Mouse (Mus musculus): ENCODE data around the gene Gm2174.

Gm2174 gene

DNA sequence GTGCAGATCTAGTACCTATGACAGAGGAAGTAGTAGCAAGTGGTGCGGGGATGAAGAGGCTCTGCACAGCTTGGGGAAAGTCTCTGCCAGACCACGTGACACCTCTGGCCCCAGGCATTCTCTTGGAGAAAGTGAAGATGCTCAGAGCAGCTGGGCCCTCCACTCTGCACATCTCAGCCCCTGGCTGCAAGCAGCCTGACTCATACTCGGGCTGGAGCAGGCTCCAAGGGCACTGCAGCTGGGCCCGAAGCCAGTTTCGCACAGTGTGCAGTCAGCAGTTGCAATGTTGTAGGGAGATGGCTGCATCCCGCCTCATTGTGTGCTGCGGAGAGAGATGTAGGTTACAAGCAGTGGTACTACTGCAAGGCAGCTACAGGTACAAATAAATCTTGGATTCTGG is 49.5 kb downstream of the Gm2174 start:
- no peak for DNase-seq (ENCODE audit: low spot score in 2 of 2)
